Mouse (Mus musculus): ENCODE data around the gene Klhl8.

Gene Klhl8

GRCm38 (mm10) chr5:103854807-103855194 is 56.3 kb downstream of the Klhl8 start:
- in situ Hi-C loops (cut with MboI; ENCODE audit: low pct_unique_long_range_greater_than_20kb in 1 of 2, low sequenced_read_pairs in 2 of 2, unreplicated experiment in 1 of 2): no loop called here

GRCm38 (mm10) chr5:103854041-103854806 is 56.8 kb downstream of the Klhl8 start:
- in situ Hi-C loops (cut with MboI; ENCODE audit: low pct_unique_long_range_greater_than_20kb in 1 of 2, low sequenced_read_pairs in 2 of 2, unreplicated experiment in 1 of 2): no loop called here

DNA sequence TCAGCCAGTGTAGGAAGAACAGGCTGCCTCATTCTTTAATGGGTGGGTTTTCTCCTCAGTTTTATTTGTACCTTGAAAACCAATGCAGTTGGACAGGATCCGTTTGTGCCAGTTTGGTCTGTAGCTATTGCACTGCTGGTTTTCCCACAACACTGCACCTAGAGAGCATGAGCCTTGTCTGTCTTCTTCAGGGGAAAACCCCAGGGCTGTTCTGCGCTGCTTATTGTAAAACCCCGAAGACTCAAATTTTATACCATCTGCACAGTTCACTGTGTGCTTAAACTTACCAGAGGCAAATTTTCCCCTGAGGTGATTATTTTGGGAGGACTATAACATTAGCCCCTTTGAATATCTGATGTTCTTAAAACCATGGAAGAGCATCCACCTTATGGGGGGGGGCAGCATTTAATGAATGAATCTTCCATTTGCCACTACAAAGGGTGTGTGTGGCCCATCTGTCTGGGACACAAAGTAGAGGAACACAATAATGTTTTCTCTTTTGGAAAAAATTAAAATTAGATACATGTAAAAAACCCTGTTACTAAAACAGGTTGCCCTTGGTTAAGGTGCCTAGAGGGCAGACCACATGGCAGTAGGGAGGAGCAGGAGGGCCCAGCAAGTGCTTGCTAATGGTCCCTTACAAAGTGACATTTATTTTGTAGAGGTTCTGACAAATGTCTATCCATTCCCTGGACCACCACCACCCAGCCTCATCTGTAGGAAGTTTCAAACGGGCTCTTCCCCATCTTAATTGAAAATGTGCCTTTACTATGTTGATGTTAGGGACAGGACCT is 58.1 kb downstream of the Klhl8 start:
- in situ Hi-C loops (cut with MboI; ENCODE audit: low pct_unique_long_range_greater_than_20kb in 1 of 2, low sequenced_read_pairs in 2 of 2, unreplicated experiment in 1 of 2): no loop called here

- in situ Hi-C loops (cut with MboI; ENCODE audit: low pct_unique_long_range_greater_than_20kb in 1 of 2, low sequenced_read_pairs in 2 of 2, unreplicated experiment in 1 of 2): no loop called here
These were observed 62.5 kb downstream of the Klhl8 start for GRCm38 (mm10) chr5:103848546-103848945.

DNA sequence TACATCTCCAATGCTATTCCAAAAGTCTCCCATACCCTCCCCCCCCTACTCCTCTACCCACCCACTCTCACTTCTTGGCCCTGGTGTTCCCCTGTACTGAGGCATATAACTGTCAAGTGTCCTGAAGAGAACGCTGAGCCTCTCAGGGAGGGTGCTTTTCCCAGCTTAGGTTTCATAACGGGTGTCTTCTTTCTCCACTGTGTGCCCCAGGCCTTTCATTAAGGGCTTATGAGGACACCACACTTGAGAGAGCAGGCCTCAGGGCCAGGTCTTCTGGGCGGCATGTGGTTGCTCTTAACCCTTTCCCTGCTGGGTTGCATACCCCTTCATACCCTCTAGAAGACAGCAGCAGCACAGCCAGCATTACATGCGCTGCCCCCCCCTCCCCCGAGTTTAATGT is 64.5 kb downstream of the Klhl8 start:
- in situ Hi-C loops (cut with MboI; ENCODE audit: low pct_unique_long_range_greater_than_20kb in 1 of 2, low sequenced_read_pairs in 2 of 2, unreplicated experiment in 1 of 2): no loop called here

DNA sequence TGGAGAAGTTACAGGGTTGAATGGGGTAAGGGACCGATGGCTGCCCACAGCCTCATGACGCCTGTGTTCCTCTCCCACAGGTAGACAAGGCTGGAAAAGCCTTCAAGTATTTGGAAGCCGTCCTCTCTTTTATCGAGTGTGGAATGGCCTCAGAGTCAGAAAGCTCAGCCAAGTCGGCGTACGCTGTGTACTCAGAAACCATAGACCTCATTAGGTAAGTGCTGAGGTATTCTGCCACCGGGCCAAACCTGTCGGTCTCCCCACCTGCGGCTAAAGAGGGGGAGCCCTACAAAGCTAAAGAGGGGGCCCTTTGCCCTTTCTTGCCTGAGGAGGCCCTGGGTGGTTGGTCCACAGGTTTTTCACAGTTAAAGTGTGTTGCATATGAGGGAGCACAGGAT is 64.9 kb downstream of the Klhl8 start:
- in situ Hi-C loops (cut with MboI; ENCODE audit: low pct_unique_long_range_greater_than_20kb in 1 of 2, low sequenced_read_pairs in 2 of 2, unreplicated experiment in 1 of 2): no loop called here

- in situ Hi-C loops (cut with MboI; ENCODE audit: low pct_unique_long_range_greater_than_20kb in 1 of 2, low sequenced_read_pairs in 2 of 2, unreplicated experiment in 1 of 2): no loop called here
These were observed 65.5 kb downstream of the Klhl8 start for GRCm38 (mm10) chr5:103845418-103846153.

GRCm38 (mm10) chr5:103843938-103844337 is 67.1 kb downstream of the Klhl8 start:
- in situ Hi-C loops (cut with MboI; ENCODE audit: low pct_unique_long_range_greater_than_20kb in 1 of 2, low sequenced_read_pairs in 2 of 2, unreplicated experiment in 1 of 2): no loop called here

DNA sequence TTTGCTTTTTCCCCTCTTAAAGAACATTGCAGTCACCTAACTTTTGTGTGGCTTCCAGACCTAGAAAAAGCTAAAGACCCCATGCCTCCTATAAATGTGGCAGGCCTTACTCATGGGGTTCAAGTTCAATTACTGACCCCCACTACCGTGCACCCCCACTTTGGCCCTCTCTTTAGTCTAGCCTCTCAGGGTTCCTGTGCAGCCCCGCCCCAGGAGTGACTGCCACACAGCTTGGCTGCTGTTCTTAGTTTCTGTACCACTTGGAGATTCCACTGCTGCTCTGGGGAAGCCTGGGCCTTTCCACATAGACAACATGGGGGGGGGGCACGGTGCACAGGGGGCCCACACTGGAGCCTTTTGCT is 71.8 kb downstream of the Klhl8 start:
- in situ Hi-C loops (cut with MboI; ENCODE audit: low pct_unique_long_range_greater_than_20kb in 1 of 2, low sequenced_read_pairs in 2 of 2, unreplicated experiment in 1 of 2): loop anchor here in 1 of 2 experiments (10.0 kb wide), 1 partner anchor 164 kb away; no protein-coding TSS in a partner anchor

DNA sequence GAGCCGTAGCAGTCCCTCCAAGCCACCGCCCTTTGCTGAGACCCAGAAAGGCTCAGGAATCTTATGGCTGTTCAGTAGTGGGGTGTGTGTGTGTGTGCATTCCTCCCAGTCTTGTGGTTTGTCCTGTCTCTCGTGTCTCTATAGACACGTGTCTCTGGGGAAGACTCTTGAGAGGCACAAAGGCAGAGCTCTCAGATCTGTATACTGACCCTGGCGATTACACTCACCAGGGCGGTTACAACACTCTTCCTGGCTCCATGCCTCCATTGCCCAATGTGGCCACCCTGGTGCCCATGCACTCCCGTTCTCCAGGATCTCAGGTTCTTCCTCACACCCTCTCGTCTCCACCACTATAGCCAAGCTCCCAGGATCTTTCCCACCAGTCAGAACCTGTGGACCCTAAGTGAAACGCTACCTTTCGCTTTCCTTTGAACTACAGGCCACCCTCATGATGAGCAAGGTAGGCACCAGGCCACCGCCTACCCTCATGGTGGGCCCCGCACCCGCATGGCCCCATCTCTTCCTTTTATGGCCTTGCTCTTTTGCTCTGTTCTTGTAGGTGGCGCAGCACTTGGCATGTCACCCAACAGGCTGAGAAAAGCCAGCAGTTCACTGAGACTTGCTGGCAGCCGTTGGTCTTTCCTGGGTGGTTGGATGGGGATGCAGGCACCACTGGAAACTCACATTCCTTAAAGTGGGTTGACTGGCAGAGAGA is 72.4 kb downstream of the Klhl8 start:
- in situ Hi-C loops (cut with MboI; ENCODE audit: low pct_unique_long_range_greater_than_20kb in 1 of 2, low sequenced_read_pairs in 2 of 2, unreplicated experiment in 1 of 2): loop anchor here in 1 of 2 experiments (10.0 kb wide), 1 partner anchor 164 kb away; no protein-coding TSS in a partner anchor

GRCm38 (mm10) chr5:103836148-103836784 is 74.8 kb downstream of the Klhl8 start:
- in situ Hi-C loops (cut with MboI; ENCODE audit: low pct_unique_long_range_greater_than_20kb in 1 of 2, low sequenced_read_pairs in 2 of 2, unreplicated experiment in 1 of 2): loop anchor here in 1 of 2 experiments (10.0 kb wide), 1 partner anchor 161 kb away; no protein-coding TSS in a partner anchor

GRCm38 (mm10) chr5:103835471-103836147 is 75.5 kb downstream of the Klhl8 start:
- in situ Hi-C loops (cut with MboI; ENCODE audit: low pct_unique_long_range_greater_than_20kb in 1 of 2, low sequenced_read_pairs in 2 of 2, unreplicated experiment in 1 of 2): loop anchor here in 1 of 2 experiments (10.0 kb wide), 1 partner anchor 161 kb away; no protein-coding TSS in a partner anchor

DNA sequence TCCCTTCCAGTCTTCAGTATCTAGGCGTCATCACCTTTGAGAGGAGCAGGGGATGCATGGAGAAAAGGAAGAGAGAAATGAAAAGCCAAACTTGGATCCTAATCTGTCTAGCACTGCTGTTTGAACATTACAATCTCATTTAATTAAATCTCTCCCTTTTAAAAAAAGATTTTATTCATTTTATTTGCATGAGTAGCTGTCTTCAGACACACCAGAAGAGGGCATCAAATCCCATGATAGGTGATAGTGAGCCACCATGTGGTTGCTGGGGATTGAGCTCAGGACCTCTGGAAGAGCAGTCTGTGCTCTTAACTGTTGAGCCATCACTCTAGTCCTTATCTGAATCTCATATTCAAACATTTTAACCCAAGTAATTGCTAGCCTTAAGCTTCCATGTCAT is 80.2 kb downstream of the Klhl8 start:
- in situ Hi-C loops (cut with MboI; ENCODE audit: low pct_unique_long_range_greater_than_20kb in 1 of 2, low sequenced_read_pairs in 2 of 2, unreplicated experiment in 1 of 2): loop anchor here in 1 of 2 experiments (10.0 kb wide), 1 partner anchor 156 kb away; no protein-coding TSS in a partner anchor

- in situ Hi-C loops (cut with MboI; ENCODE audit: low pct_unique_long_range_greater_than_20kb in 1 of 2, low sequenced_read_pairs in 2 of 2, unreplicated experiment in 1 of 2): no loop called here
These were observed 81.9 kb downstream of the Klhl8 start for GRCm38 (mm10) chr5:103829158-103829557.

GRCm38 (mm10) chr5:103828729-103829128 is 82.3 kb downstream of the Klhl8 start:
- in situ Hi-C loops (cut with MboI; ENCODE audit: low pct_unique_long_range_greater_than_20kb in 1 of 2, low sequenced_read_pairs in 2 of 2, unreplicated experiment in 1 of 2): no loop called here

DNA sequence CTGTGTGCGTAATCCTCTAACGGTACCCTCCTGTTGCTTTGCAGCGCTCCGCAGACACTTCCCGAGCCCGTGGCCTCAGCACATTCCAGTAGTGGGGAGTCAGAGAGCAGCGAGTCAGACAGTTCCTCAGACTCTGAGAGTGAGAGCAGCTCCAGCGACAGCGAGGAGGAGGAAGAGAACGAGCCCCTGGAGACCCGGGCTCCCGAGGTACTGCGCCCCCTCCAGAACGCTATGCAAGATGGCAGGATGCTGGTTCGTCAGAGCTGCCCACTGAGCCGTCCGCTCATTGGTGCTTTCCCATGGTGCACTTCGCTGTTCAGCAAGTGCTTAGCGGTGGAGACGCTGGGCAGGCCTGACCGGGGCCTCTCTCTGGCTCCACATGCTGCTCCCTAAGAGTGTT is 82.8 kb downstream of the Klhl8 start:
- in situ Hi-C loops (cut with MboI; ENCODE audit: low pct_unique_long_range_greater_than_20kb in 1 of 2, low sequenced_read_pairs in 2 of 2, unreplicated experiment in 1 of 2): no loop called here

- in situ Hi-C loops (cut with MboI; ENCODE audit: low pct_unique_long_range_greater_than_20kb in 1 of 2, low sequenced_read_pairs in 2 of 2, unreplicated experiment in 1 of 2): loop anchor here in 1 of 2 experiments (25.0 kb wide), 1 partner anchor 136 kb away; the partner anchor contains the start of gene Aff1
These were observed 88.1 kb downstream of the Klhl8 start for GRCm38 (mm10) chr5:103822949-103823348.
